Mouse (Mus musculus): ENCODE data around the gene Gpr161.

GRCm38 (mm10) chr1:165316361-165316760, 20.8 kb downstream of the Gpr161 start:
- TF ChIP-seq POLR2A (IDR thresholded peaks at IDR 0.05; ENCODE audit: low read depth, low read length) (no peak), CTCF (IDR thresholded peaks at IDR 0.05; ENCODE audit: borderline replicate concordance, insufficient read depth, low read length) (no peak)

Measured in embryonic fibroblast, embryonic 13.5 days (primary cell).